Mouse (Mus musculus) gonadal fat pad, adult 2 months (tissue): ENCODE results near the gene BC030867. TPM values are rescaled to one million over a fixed set of nuclear protein-coding genes. Genes with fewer than 3 reads are reported as not detected.
"Not testable (repeated sequence)": the region's sequence is repeated elsewhere in the genome, so short reads cannot be mapped to it uniquely, and the experiment has no call there.

Experiments used
- DNase-seq: peaks from one replicate; pipeline ENCODE4 v3.0.0-alpha.2; 2012; ENCODE audit warnings: low read depth
- polyA plus RNA-seq: library from polyadenylated mRNA; depleted of rRNA; stranded (reverse); fragments of >200 nt; gene quantifications from 2 replicates; pipeline ENCODE4 v1.2.3, GENCODE M21; 2012

Gene BC030867
- polyA plus RNA-seq, 1 experiment = 1.1 TPM

GRCm38 (mm10) chr11:102249351-102250090, 839 bp downstream of the BC030867 start:
- DNase-seq = no peak

- DNase-seq = no peak
Observed at GRCm38 (mm10) chr11:102257514-102257913, 8.8 kb downstream of the BC030867 start.

- DNase-seq = no peak
Observed at GRCm38 (mm10) chr11:102258095-102258494, 9.4 kb downstream of the BC030867 start.

- DNase-seq = no peak
Observed at GRCm38 (mm10) chr11:102258521-102258920, 9.8 kb downstream of the BC030867 start.

GRCm38 (mm10) chr11:102263211-102263610, 14.5 kb downstream of the BC030867 start:
- no peak for DNase-seq

GRCm38 (mm10) chr11:102265816-102266215, 17.1 kb downstream of the BC030867 start:
- DNase-seq = no peak

GRCm38 (mm10) chr11:102266631-102267355, 18.1 kb downstream of the BC030867 start:
- DNase-seq = no peak

GRCm38 (mm10) chr11:102267480-102267879, 18.8 kb downstream of the BC030867 start:
- DNase-seq = no peak

- DNase-seq = no peak
Observed at GRCm38 (mm10) chr11:102268520-102269244, 20.0 kb downstream of the BC030867 start, which contains the start of gene Asb16. TSS of gene Asb16 (plus strand) at chr11:102268743.

- no peak for DNase-seq
Observed at GRCm38 (mm10) chr11:102276411-102276915, 27.8 kb downstream of the BC030867 start.

GRCm38 (mm10) chr11:102277754-102278153, 29.1 kb downstream of the BC030867 start:
- no peak for DNase-seq

GRCm38 (mm10) chr11:102279595-102279994, 30.9 kb downstream of the BC030867 start:
- no peak for DNase-seq

- DNase-seq = not testable (repeated sequence)
Observed at GRCm38 (mm10) chr11:102280267-102280666, 31.6 kb downstream of the BC030867 start.

- no peak for DNase-seq
Observed at GRCm38 (mm10) chr11:102283922-102284321, 35.2 kb downstream of the BC030867 start.

- no peak for DNase-seq
Observed at GRCm38 (mm10) chr11:102284501-102285094, 35.9 kb downstream of the BC030867 start, which contains the start of gene Tmub2. TSS of gene Tmub2 (plus strand) at chr11:102284931.

- no peak for DNase-seq
Observed at GRCm38 (mm10) chr11:102285095-102285834, 36.6 kb downstream of the BC030867 start.

GRCm38 (mm10) chr11:102287485-102287884, 38.8 kb downstream of the BC030867 start:
- DNase-seq = no peak

GRCm38 (mm10) chr11:102288027-102288804, 39.5 kb downstream of the BC030867 start:
- no peak for DNase-seq

GRCm38 (mm10) chr11:102288913-102289312, 40.2 kb downstream of the BC030867 start:
- no peak for DNase-seq

GRCm38 (mm10) chr11:102289511-102290100, 40.9 kb downstream of the BC030867 start:
- no peak for DNase-seq
